Mouse (Mus musculus) hindbrain, embryonic 13.5 days (tissue): ENCODE results near the gene Pde4b. TPM values are rescaled to one million over a fixed set of nuclear protein-coding genes. Genes with fewer than 3 reads are reported as not detected.
"Not testable (repeated sequence)": the region's sequence is repeated elsewhere in the genome, so short reads cannot be mapped to it uniquely, and the experiment has no call there.

ENCODE experiments used
- ATAC-seq: fragments of 200-750 bp; cut with Nextera tagmentation; 2 replicates; pipeline ENCODE4 v1.8.0; 2017; ENCODE audit warnings: moderate TSS enrichment; ENCODE audit not compliant: low FRiP score
- H3K27ac ChIP-seq: fragments of 300-500 bp; sonication (generic); 2 replicates; pipeline ENCODE4 v1.5.1; 2015; ENCODE audit warnings: inconsistent platforms, mild to moderate bottlenecking, moderate library complexity
- H3K27me3 ChIP-seq: fragments of 300-500 bp; sonication (generic); 2 replicates; pipeline ENCODE4 v1.6.1; 2015; ENCODE audit warnings: mild to moderate bottlenecking, inconsistent platforms
- H3K36me3 ChIP-seq: fragments of 300-500 bp; sonication (generic); 2 replicates; pipeline ENCODE4 v1.6.1; 2015; ENCODE audit warnings: mild to moderate bottlenecking, inconsistent platforms
- H3K4me1 ChIP-seq: fragments of 300-500 bp; sonication (generic); replicated peaks from 2 replicates; pipeline ENCODE4 v1.6.1; 2015; ENCODE audit warnings: inconsistent platforms
- H3K4me2 ChIP-seq: fragments of 300-500 bp; sonication (generic); 2 replicates; pipeline ENCODE4 v1.6.1; 2015; ENCODE audit warnings: inconsistent platforms, mild to moderate bottlenecking, moderate library complexity
- H3K4me3 ChIP-seq: fragments of 300-500 bp; sonication (generic); 2 replicates; pipeline ENCODE4 v1.5.1; 2015; ENCODE audit warnings: mild to moderate bottlenecking, inconsistent platforms
- H3K9ac ChIP-seq: fragments of 300-500 bp; sonication (generic); 2 replicates; pipeline ENCODE4 v1.6.1; 2015; ENCODE audit warnings: mild to moderate bottlenecking, inconsistent platforms
- H3K9me3 ChIP-seq: fragments of 300-500 bp; sonication (generic); 2 replicates; pipeline ENCODE4 v1.6.1; 2016; ENCODE audit warnings: inconsistent platforms
- WGBS: fragments of 180-500 bp; shearing (Covaris S2); methylation state at CpG from one replicate; pipeline ENCODE4 v1.1.7; 2015; 5-methylcytosine and 5-hydroxymethylcytosine counted together
- polyA plus RNA-seq: library from polyadenylated mRNA; unstranded; fragments of >200 nt; fragmentation: Nextera tagmentation; extraction: Ambion mirVana; gene quantifications from 2 replicates; pipeline ENCODE4 v1.2.1, GENCODE M21; 2015

The Pde4b gene
- polyA plus RNA-seq: 26.0 and 27.0 TPM in 2 replicates

GRCm38 (mm10) chr4:102087091-102087565 is at the start of gene Pde4b:
Pde4b (plus strand) TSS chr4:102087543.
- peak within 1 kb of the TSS; percentile 44; the same call in 1 of the 2 replicates for H3K27ac ChIP-seq
- peak within 1 kb of the TSS; percentile 98 for H3K4me2 ChIP-seq
- peak within 1 kb of the TSS; percentile 78 for H3K9ac ChIP-seq
- H3K9me3 ChIP-seq: no peaks in the 10 kb centered on the region
- H3K27me3 ChIP-seq: peaks cover 40% of the 10 kb centered on the region
- no peaks in the 10 kb centered on the region for H3K36me3 ChIP-seq
- ATAC-seq: peak; percentile 60; the same call in 1 of the 2 replicates
- H3K4me3 ChIP-seq: peak within 1 kb of the TSS; percentile 70
- 7% methylated on average over 11 of the region's 11 CpGs for WGBS
- peaks cover 12% of the 10 kb centered on the region for H3K4me1 ChIP-seq

DNA sequence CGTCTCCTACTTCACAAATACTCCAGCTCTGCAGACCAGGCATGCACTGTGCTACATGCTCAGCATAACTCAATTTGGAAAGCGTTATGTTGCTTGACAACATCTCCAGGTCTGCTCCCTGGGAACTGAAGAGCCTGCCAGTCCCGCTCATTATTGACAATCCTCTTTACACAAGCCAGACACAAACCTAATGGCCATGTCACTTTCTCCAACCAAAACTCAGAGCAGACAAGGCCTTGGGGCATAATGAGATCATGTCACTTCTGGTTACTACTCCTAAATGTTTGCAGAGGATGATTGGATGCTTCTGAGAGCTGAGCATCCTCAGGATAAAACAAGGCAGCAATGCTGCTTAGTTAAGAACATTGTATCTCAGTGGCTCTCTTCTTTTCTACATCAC is 47.2 kb upstream of the Pde4b start:
- Histone ChIP-seq H3K27me3 (no peaks in the 10 kb centered on the region), H3K4me1 (no peaks in the 10 kb centered on the region), H3K9me3 (no peaks in the 10 kb centered on the region), H3K4me3 (no peak overlapping the region), H3K4me2 (no peak overlapping the region), H3K36me3 (no peaks in the 10 kb centered on the region), H3K27ac (no peak overlapping the region), H3K9ac (no peak overlapping the region)
- WGBS: 88% methylated on average over 3 of the region's 3 CpGs
- ATAC-seq: no peak

GRCm38 (mm10) chr4:102045183-102046140 is 41.9 kb upstream of the Pde4b start:
- H3K4me2 ChIP-seq: no peak overlapping the region
- no peaks in the 10 kb centered on the region for H3K27me3 ChIP-seq
- H3K4me3 ChIP-seq: no peak overlapping the region
- 75% methylated on average over 6 of the region's 6 CpGs for WGBS
- no peak overlapping the region for H3K27ac ChIP-seq
- no peaks in the 10 kb centered on the region for H3K36me3 ChIP-seq
- H3K4me1 ChIP-seq: no peaks in the 10 kb centered on the region
- H3K9me3 ChIP-seq: no peaks in the 10 kb centered on the region
- no peak for ATAC-seq
- H3K9ac ChIP-seq: no peak overlapping the region

- H3K9me3 ChIP-seq, H3K27ac ChIP-seq, H3K36me3 ChIP-seq, H3K4me3 ChIP-seq, ATAC-seq, H3K27me3 ChIP-seq, H3K9ac ChIP-seq, H3K4me1 ChIP-seq, H3K4me2 ChIP-seq: not testable (repeated sequence)
- 96% methylated on average over 14 of the region's 14 CpGs for WGBS
Measured at GRCm38 (mm10) chr4:102049368-102049767, 38.0 kb upstream of the Pde4b start.

DNA sequence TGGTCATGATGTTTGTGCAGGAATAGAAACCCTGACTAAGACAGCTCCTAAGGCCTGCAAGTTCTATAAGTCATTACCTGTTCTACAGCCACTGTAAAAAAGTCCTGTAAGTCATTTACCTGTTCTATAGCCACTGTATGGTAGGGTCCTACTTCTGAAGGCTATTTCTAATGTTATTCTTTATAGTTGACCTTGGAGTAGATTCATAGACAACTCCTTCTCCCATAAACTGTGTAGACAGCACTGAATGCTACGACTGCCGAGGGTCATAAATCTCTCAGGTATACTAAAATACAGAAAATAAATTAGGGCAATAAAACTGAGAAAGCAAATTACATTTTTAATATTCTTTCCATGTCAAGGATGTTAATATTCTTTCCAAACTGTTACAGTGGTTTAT is 26.0 kb upstream of the Pde4b start:
- Histone ChIP-seq H3K9ac (no peak overlapping the region), H3K4me1 (no peaks in the 10 kb centered on the region), H3K27me3 (no peaks in the 10 kb centered on the region), H3K4me3 (no peak overlapping the region), H3K36me3 (no peaks in the 10 kb centered on the region), H3K27ac (no peak overlapping the region), H3K4me2 (no peak overlapping the region), H3K9me3 (no peaks in the 10 kb centered on the region)
- ATAC-seq: no peak
- WGBS: 88% methylated on average over 2 of the region's 2 CpGs

DNA sequence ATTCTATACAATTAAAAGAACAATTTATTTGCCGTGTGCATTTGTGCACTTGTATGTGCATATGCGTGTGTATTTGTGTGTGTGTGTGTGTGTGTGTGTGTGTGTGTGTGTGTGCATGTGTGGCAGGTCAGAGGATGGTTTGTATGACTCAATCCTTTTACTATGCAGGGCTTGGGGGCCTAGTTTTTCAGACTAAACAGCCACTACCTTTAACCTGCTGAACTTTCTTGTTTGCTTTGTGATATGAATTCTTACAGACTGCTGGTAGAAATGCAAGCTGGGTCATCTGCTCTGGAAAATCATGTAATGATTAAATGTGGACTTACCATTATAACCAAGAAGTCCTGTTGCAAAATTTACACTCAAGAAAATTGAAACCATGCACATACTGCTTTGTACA is 18.0 kb upstream of the Pde4b start:
- Histone ChIP-seq H3K27me3 (no peaks in the 10 kb centered on the region), H3K27ac (no peak overlapping the region), H3K4me2 (no peak overlapping the region), H3K9ac (no peak overlapping the region), H3K36me3 (no peaks in the 10 kb centered on the region), H3K9me3 (no peaks in the 10 kb centered on the region), H3K4me1 (no peaks in the 10 kb centered on the region), H3K4me3 (no peak overlapping the region)
- ATAC-seq: no peak
- WGBS: 88% methylated on average over 2 of the region's 2 CpGs

DNA sequence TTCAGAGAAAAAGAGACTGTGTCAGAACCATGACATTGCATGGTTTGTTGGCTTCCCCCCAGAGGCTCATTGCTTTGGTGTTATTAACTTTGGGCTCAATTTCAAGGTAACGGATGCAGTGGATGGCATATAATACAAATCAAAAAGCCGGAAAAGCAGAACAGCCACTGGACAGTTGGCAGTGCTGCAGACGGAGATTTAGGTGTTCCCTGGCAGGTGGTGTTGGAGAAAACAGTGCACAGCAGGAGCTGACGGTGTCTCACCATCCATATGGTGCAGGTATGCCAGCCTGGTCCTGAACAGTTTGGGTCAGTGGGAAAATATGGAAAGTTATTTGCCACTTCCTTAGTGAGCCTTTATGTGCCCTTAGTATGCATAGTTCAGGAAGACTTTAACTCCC is 1.0 kb upstream of the Pde4b start:
- H3K9me3 ChIP-seq: no peaks in the 10 kb centered on the region
- no peak overlapping the region for H3K4me2 ChIP-seq
- 66% methylated on average over 4 of the region's 4 CpGs for WGBS
- H3K4me1 ChIP-seq: peaks cover 12% of the 10 kb centered on the region
- no peak overlapping the region for H3K4me3 ChIP-seq
- H3K36me3 ChIP-seq: no peaks in the 10 kb centered on the region
- ATAC-seq: no peak
- H3K27ac ChIP-seq: no peak overlapping the region
- no peak overlapping the region for H3K9ac ChIP-seq
- peaks cover 40% of the 10 kb centered on the region for H3K27me3 ChIP-seq

- Histone ChIP-seq H3K4me3 (peak overlapping the region; percentile 70), H3K9me3 (no peaks in the 10 kb centered on the region), H3K36me3 (no peaks in the 10 kb centered on the region), H3K27ac (peak overlapping the region; percentile 44; the same call in 1 of the 2 replicates), H3K4me2 (peak overlapping the region; percentile 98), H3K4me1 (peaks cover 12% of the 10 kb centered on the region), H3K27me3 (peaks cover 40% of the 10 kb centered on the region), H3K9ac (peak overlapping the region; percentile 78)
- peak; percentile 88 for ATAC-seq
- under 1% methylated on average over 61 of the region's 64 CpGs for WGBS
Measured at GRCm38 (mm10) chr4:102087566-102088234, 357 bp downstream of the Pde4b start.

GRCm38 (mm10) chr4:102088235-102088867 is 1.0 kb downstream of the Pde4b start:
- H3K4me1 ChIP-seq: peaks cover 12% of the 10 kb centered on the region
- peak overlapping the region; percentile 98 for H3K4me2 ChIP-seq
- H3K27me3 ChIP-seq: peaks cover 40% of the 10 kb centered on the region
- peak; percentile 63 for ATAC-seq
- H3K9ac ChIP-seq: peak overlapping the region; percentile 78
- peak overlapping the region; percentile 70 for H3K4me3 ChIP-seq
- WGBS: 23% methylated on average over 15 of the region's 15 CpGs
- no peaks in the 10 kb centered on the region for H3K36me3 ChIP-seq
- H3K27ac ChIP-seq: peak overlapping the region; percentile 44; the same call in 1 of the 2 replicates
- no peaks in the 10 kb centered on the region for H3K9me3 ChIP-seq

- no peak overlapping the region for H3K9ac ChIP-seq
- no peaks in the 10 kb centered on the region for H3K36me3 ChIP-seq
- no peak overlapping the region for H3K4me2 ChIP-seq
- H3K27me3 ChIP-seq: no peaks in the 10 kb centered on the region
- no peak overlapping the region for H3K27ac ChIP-seq
- no peaks in the 10 kb centered on the region for H3K4me1 ChIP-seq
- 95% methylated on average over 2 of the region's 2 CpGs for WGBS
- no peak overlapping the region for H3K4me3 ChIP-seq
- ATAC-seq: no peak
- H3K9me3 ChIP-seq: no peaks in the 10 kb centered on the region
Measured at GRCm38 (mm10) chr4:102095851-102096250, 8.5 kb downstream of the Pde4b start.

DNA sequence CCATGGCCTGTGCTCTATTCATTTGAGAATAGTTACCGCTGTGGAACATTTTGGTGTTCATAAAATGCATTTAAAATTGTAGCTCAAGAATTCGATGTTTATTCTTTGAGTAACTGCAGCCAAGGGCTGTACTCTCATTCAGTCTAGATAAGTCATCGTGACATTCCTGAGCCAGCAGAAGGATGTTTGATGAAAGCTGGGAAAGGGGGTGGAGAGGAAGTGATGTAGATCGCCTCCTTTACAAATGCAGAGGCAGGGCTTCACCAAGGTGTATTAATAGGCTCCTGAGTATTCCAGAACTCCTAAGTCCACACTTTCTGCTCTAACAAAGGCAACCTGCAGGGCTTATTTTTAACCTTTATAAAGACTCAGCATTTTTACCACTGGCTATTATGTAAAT is 14.9 kb downstream of the Pde4b start:
- H3K27me3 ChIP-seq: no peaks in the 10 kb centered on the region
- H3K36me3 ChIP-seq: no peaks in the 10 kb centered on the region
- no peak for ATAC-seq
- no peaks in the 10 kb centered on the region for H3K9me3 ChIP-seq
- H3K9ac ChIP-seq: no peak overlapping the region
- no peak overlapping the region for H3K27ac ChIP-seq
- H3K4me1 ChIP-seq: no peaks in the 10 kb centered on the region
- WGBS: 88% methylated on average over 4 of the region's 4 CpGs
- H3K4me2 ChIP-seq: no peak overlapping the region
- no peak overlapping the region for H3K4me3 ChIP-seq

DNA sequence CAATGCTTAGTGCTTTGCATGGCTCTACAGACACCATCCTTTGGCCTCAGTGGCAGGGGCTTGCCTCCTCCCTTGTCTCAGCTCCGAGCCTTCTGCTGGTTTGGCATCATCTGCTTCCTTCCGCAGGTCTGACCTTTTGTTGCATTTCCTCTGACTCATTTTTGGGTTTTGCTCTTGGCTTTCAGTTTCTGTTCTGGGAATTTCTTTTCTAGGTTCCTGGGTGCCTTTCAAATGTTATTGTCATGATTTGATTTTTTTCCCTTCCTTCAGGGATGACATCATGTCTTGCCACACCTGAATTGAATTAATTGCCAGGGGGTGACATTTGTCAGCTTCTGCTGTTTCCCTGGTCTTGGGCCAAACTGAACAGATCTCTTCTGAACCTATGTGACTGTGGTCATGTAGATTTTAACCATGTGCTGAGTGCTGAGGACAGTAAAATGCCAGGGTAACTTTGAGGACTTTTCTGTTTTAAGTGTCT is 17.2 kb downstream of the Pde4b start:
- ATAC-seq: no peak
- 84% methylated on average over 2 of the region's 2 CpGs for WGBS
- H3K9me3 ChIP-seq: no peaks in the 10 kb centered on the region
- H3K27me3 ChIP-seq: no peaks in the 10 kb centered on the region
- no peak overlapping the region for H3K4me2 ChIP-seq
- H3K27ac ChIP-seq: no peak overlapping the region
- no peaks in the 10 kb centered on the region for H3K4me1 ChIP-seq
- no peak overlapping the region for H3K4me3 ChIP-seq
- H3K36me3 ChIP-seq: no peaks in the 10 kb centered on the region
- H3K9ac ChIP-seq: no peak overlapping the region
